Mouse (Mus musculus) CH12.LX (cell line): ENCODE results near the gene Isca2. TPM values are rescaled to one million over a fixed set of nuclear protein-coding genes. Genes with fewer than 3 reads are reported as not detected.

Experiments
- DNase-seq: peaks from one replicate; pipeline ENCODE4 v3.0.0-alpha.2; 2013; ENCODE audit errors: extremely low read depth
- H3K27ac ChIP-seq: 2 replicates; pipeline ENCODE4 v1.5.1; 2012; ENCODE audit warnings: low read depth, mild to moderate bottlenecking, control low read depth, moderate library complexity; ENCODE audit not compliant: insufficient read depth
- H3K27me3 ChIP-seq: replicated peaks from 2 replicates; pipeline ENCODE3; 2012; ENCODE audit warnings: inconsistent platforms
- H3K36me3 ChIP-seq, 2 experiments: replicated peaks in 1 of 2; 2 replicates each; pipeline versions ENCODE3 to v1.6.1; 2012; ENCODE audit warnings: inconsistent platforms in 1 of 2, low read length in 1 of 2, mild to moderate bottlenecking in 1 of 2, mixed read lengths in 1 of 2, moderate library complexity in 1 of 2; ENCODE audit not compliant: control insufficient read depth in 1 of 2, insufficient read depth in 1 of 2
- H3K4me1 ChIP-seq, 2 experiments: 2 replicates each; pipeline ENCODE4 v1.6.1; 2012; ENCODE audit warnings: inconsistent platforms in 1 of 2, moderate library complexity in 1 of 2; ENCODE audit not compliant: insufficient read depth in 2 of 2, control insufficient read depth in 1 of 2
- H3K4me2 ChIP-seq: 2 replicates; pipeline ENCODE4 v1.6.1; 2012; ENCODE audit warnings: low read depth, mild to moderate bottlenecking, control low read depth; ENCODE audit not compliant: poor library complexity, insufficient read depth, severe bottlenecking
- H3K4me3 ChIP-seq, 3 experiments: fragments of 150-350 bp in 1 of 3; sonication (generic) in 1 of 3; replicated peaks in 1 of 3; 2 replicates each; pipeline versions ENCODE3 to v1.5.1; 2011 to 2012; ENCODE audit warnings: low read depth in 2 of 3, low read length in 2 of 3, mild to moderate bottlenecking in 2 of 3, moderate library complexity in 2 of 3, control low read depth in 1 of 3, improper control_type of control experiment in 1 of 3, inconsistent platforms in 1 of 3, mixed read lengths in 1 of 3; ENCODE audit not compliant: poor library complexity in 1 of 3
- H3K79me2 ChIP-seq: replicated peaks from 2 replicates; pipeline ENCODE4 v1.6.1; 2012; ENCODE audit warnings: mild to moderate bottlenecking, moderate library complexity; ENCODE audit not compliant: control insufficient read depth, poor library complexity, insufficient read depth, severe bottlenecking; ENCODE audit errors: extremely low read depth
- H3K9ac ChIP-seq: 2 replicates; pipeline ENCODE4 v1.6.1; 2012; ENCODE audit warnings: low read depth, mild to moderate bottlenecking, control low read depth, moderate library complexity; ENCODE audit not compliant: insufficient read depth
- H3K9me3 ChIP-seq: replicated peaks from 2 replicates; pipeline ENCODE3; 2012; ENCODE audit warnings: low read length, inconsistent platforms, mixed read lengths
- BHLHE40 ChIP-seq: IDR thresholded peaks from 2 replicates; pipeline ENCODE4 v1.6.1; 2011; ENCODE audit warnings: mild to moderate bottlenecking, low read depth, low read length, improper control_type of control experiment
- CHD1 ChIP-seq: IDR thresholded peaks from 2 replicates; pipeline ENCODE4 v1.6.1; 2012; ENCODE audit warnings: low read depth, low read length, improper control_type of control experiment, inconsistent platforms
- CHD2 ChIP-seq: IDR thresholded peaks from 2 replicates; pipeline ENCODE4 v1.6.1; 2011; ENCODE audit warnings: low read length, improper control_type of control experiment
- CTCF ChIP-seq, 2 experiments: IDR thresholded peaks in 1 of 2; conservative IDR thresholded peaks in 1 of 2; 2 replicates each; pipeline ENCODE4 v1.5.1; 2011 to 2012; ENCODE audit warnings: low read depth in 2 of 2, low read length in 2 of 2, improper control_type of control experiment in 1 of 2, inconsistent platforms in 1 of 2, mild to moderate bottlenecking in 1 of 2, moderate library complexity in 1 of 2
- E2F4 ChIP-seq: IDR thresholded peaks from 2 replicates; pipeline ENCODE4 v1.6.1; 2011; ENCODE audit warnings: low read depth, low read length, improper control_type of control experiment; ENCODE audit not compliant: insufficient replicate concordance
- ELF1 ChIP-seq: IDR thresholded peaks from 2 replicates; pipeline ENCODE4 v1.6.1; 2014; ENCODE audit warnings: low read depth, mild to moderate bottlenecking, inconsistent platforms, low read length, improper control_type of control experiment
- EP300 ChIP-seq: IDR thresholded peaks from 2 replicates; pipeline ENCODE4 v1.6.1; 2011; ENCODE audit warnings: low read length, improper control_type of control experiment
- ETS1 ChIP-seq: conservative IDR thresholded peaks from 2 replicates; pipeline ENCODE4 v1.6.1; 2012; ENCODE audit warnings: low read depth, mild to moderate bottlenecking, inconsistent platforms, low read length, improper control_type of control experiment, moderate library complexity
- GABPA ChIP-seq: IDR thresholded peaks from 2 replicates; pipeline ENCODE4 v1.6.1; 2012; ENCODE audit warnings: low read depth, low read length, improper control_type of control experiment, inconsistent platforms; ENCODE audit not compliant: insufficient replicate concordance
- HCFC1 ChIP-seq: IDR thresholded peaks from 2 replicates; pipeline ENCODE4 v1.6.1; 2012; ENCODE audit warnings: low read depth, mild to moderate bottlenecking, inconsistent platforms, low read length, improper control_type of control experiment
- IRF4 ChIP-seq: IDR thresholded peaks from 2 replicates; pipeline ENCODE4 v1.6.1; 2014; ENCODE audit warnings: low read depth, mild to moderate bottlenecking, inconsistent platforms, low read length, improper control_type of control experiment
- JUN ChIP-seq: IDR thresholded peaks from 2 replicates; pipeline ENCODE4 v1.6.1; 2011; ENCODE audit warnings: low read depth, mild to moderate bottlenecking, low read length, improper control_type of control experiment, moderate library complexity; ENCODE audit not compliant: insufficient read depth
- JUND ChIP-seq: conservative IDR thresholded peaks from 2 replicates; pipeline ENCODE4 v1.6.1; 2011; ENCODE audit warnings: low read depth, low read length, improper control_type of control experiment
- KAT2A ChIP-seq: IDR thresholded peaks from 2 replicates; pipeline ENCODE4 v1.6.1; 2012; ENCODE audit warnings: low read length, improper control_type of control experiment, inconsistent platforms; ENCODE audit not compliant: insufficient replicate concordance
- MAFK ChIP-seq: IDR thresholded peaks from 2 replicates; pipeline ENCODE4 v1.6.1; 2011; ENCODE audit warnings: low read length, improper control_type of control experiment; ENCODE audit not compliant: insufficient replicate concordance
- MAX ChIP-seq: IDR thresholded peaks from 2 replicates; pipeline ENCODE4 v1.6.1; 2011; ENCODE audit warnings: low read length, improper control_type of control experiment
- MAZ ChIP-seq: IDR thresholded peaks from 2 replicates; pipeline ENCODE4 v1.6.1; 2012; ENCODE audit warnings: low read depth, mild to moderate bottlenecking, inconsistent platforms, low read length, improper control_type of control experiment, moderate library complexity
- MEF2A ChIP-seq: IDR thresholded peaks from 2 replicates; pipeline ENCODE4 v1.6.1; 2014; ENCODE audit warnings: low read depth, mild to moderate bottlenecking, inconsistent platforms, low read length, improper control_type of control experiment, borderline replicate concordance
- MXI1 ChIP-seq: IDR thresholded peaks from 2 replicates; pipeline ENCODE4 v1.6.1; 2011; ENCODE audit warnings: mild to moderate bottlenecking, low read depth, low read length, improper control_type of control experiment
- MYC ChIP-seq: IDR thresholded peaks from 2 replicates; pipeline ENCODE4 v1.6.1; 2011; ENCODE audit warnings: low read depth, mild to moderate bottlenecking, improper control_type of control experiment, low read length
- NELFE ChIP-seq: IDR thresholded peaks from 2 replicates; pipeline ENCODE4 v1.6.1; 2011; ENCODE audit warnings: low read depth, low read length, improper control_type of control experiment
- NRF1 ChIP-seq: IDR thresholded peaks from 2 replicates; pipeline ENCODE4 v1.6.1; 2014; ENCODE audit warnings: low read depth, mild to moderate bottlenecking, inconsistent platforms, low read length, improper control_type of control experiment, moderate library complexity
- PAX5 ChIP-seq: IDR thresholded peaks from 2 replicates; pipeline ENCODE4 v1.6.1; 2012; ENCODE audit warnings: low read length, inconsistent platforms, mixed read lengths
- POLR2A ChIP-seq: IDR thresholded peaks from 2 replicates; pipeline ENCODE4 v1.6.1; 2011; ENCODE audit warnings: low read depth, mild to moderate bottlenecking, improper control_type of control experiment, low read length
- POLR2AphosphoS2 ChIP-seq: IDR thresholded peaks from 2 replicates; pipeline ENCODE4 v1.6.1; 2011; ENCODE audit warnings: low read depth, low read length, improper control_type of control experiment
- RAD21 ChIP-seq: IDR thresholded peaks from 2 replicates; pipeline ENCODE4 v1.6.1; 2011; ENCODE audit warnings: low read depth, mild to moderate bottlenecking, low read length, improper control_type of control experiment, moderate library complexity
- RCOR1 ChIP-seq: conservative IDR thresholded peaks from 2 replicates; pipeline ENCODE4 v1.6.1; 2012; ENCODE audit warnings: low read depth, mild to moderate bottlenecking, inconsistent platforms, low read length, improper control_type of control experiment
- SIN3A ChIP-seq: IDR thresholded peaks from 2 replicates; pipeline ENCODE4 v1.6.1; 2012; ENCODE audit warnings: low read length, improper control_type of control experiment, inconsistent platforms
- SMC3 ChIP-seq: IDR thresholded peaks from 2 replicates; pipeline ENCODE4 v1.6.1; 2011; ENCODE audit warnings: low read depth, low read length, improper control_type of control experiment
- TBP ChIP-seq: conservative IDR thresholded peaks from 2 replicates; pipeline ENCODE4 v1.6.1; 2011; ENCODE audit warnings: low read depth, low read length, improper control_type of control experiment
- TCF12 ChIP-seq: IDR thresholded peaks from 2 replicates; pipeline ENCODE4 v1.6.1; 2014; ENCODE audit warnings: low read depth, mild to moderate bottlenecking, inconsistent platforms, low read length, improper control_type of control experiment
- UBTF ChIP-seq: IDR thresholded peaks from 2 replicates; pipeline ENCODE4 v1.6.1; 2012; ENCODE audit warnings: low read depth, mild to moderate bottlenecking, inconsistent platforms, low read length, improper control_type of control experiment, moderate library complexity
- USF1 ChIP-seq: IDR thresholded peaks from 2 replicates; pipeline ENCODE4 v1.6.1; 2014; ENCODE audit warnings: low read depth, mild to moderate bottlenecking, inconsistent platforms, low read length, improper control_type of control experiment
- USF2 ChIP-seq: conservative IDR thresholded peaks from 2 replicates; pipeline ENCODE4 v1.6.1; 2011; ENCODE audit warnings: low read depth, low read length, improper control_type of control experiment
- ZC3H11A ChIP-seq: IDR thresholded peaks from 2 replicates; pipeline ENCODE4 v1.6.1; 2012; ENCODE audit warnings: low read depth, mild to moderate bottlenecking, inconsistent platforms, low read length, improper control_type of control experiment
- ZKSCAN1 ChIP-seq: IDR thresholded peaks from 2 replicates; pipeline ENCODE4 v1.6.1; 2012; ENCODE audit warnings: low read depth, inconsistent platforms, low read length, improper control_type of control experiment, borderline replicate concordance
- ZMIZ1 ChIP-seq: IDR thresholded peaks from 2 replicates; pipeline ENCODE4 v1.6.1; 2012; ENCODE audit warnings: low read depth, mild to moderate bottlenecking, inconsistent platforms, low read length, improper control_type of control experiment
- ZNF384 ChIP-seq: IDR thresholded peaks from 2 replicates; pipeline ENCODE4 v1.6.1; 2012; ENCODE audit warnings: low read depth, low read length, improper control_type of control experiment, inconsistent platforms
- dilution Hi-C: fragments of 300-500 bp; cut with MboI; formaldehyde crosslinking; loops from 2 replicates; pipeline ENCODE4 v1.14.3; 2020; ENCODE audit warnings: low sequenced_read_pairs; ENCODE audit not compliant: extremely low pct_unique_long_range_greater_than_20kb, extremely low pct_ligation_motif_present
- in situ Hi-C: fragments of 300-500 bp; cut with MboI; formaldehyde crosslinking; loops from 3 replicates; pipeline ENCODE4 v1.14.3; 2019; ENCODE audit warnings: low sequenced_read_pairs, low pct_ligation_motif_present, low pct_unique_long_range_greater_than_20kb, mixed read lengths
- polyA plus RNA-seq: library from polyadenylated mRNA; unstranded; fragments of >175 nt; gene quantifications from 2 replicates; pipeline ENCODE4 v1.2.1, GENCODE M21; 2012; ENCODE audit warnings: low read depth; ENCODE audit not compliant: insufficient read length
- total RNA-seq, 2 experiments: library from RNA; depleted of rRNA; stranded (reverse); fragments of 300-350 nt in 1 of 2; fragments of >200 nt in 1 of 2; gene quantifications; 2 replicates each; pipeline ENCODE4 v1.2.3; 2012 to 2014

Gene Isca2
- total and polyA plus RNA-seq, 3 experiments: 55.1 to 90.4 (median 59.1) TPM

DNA sequence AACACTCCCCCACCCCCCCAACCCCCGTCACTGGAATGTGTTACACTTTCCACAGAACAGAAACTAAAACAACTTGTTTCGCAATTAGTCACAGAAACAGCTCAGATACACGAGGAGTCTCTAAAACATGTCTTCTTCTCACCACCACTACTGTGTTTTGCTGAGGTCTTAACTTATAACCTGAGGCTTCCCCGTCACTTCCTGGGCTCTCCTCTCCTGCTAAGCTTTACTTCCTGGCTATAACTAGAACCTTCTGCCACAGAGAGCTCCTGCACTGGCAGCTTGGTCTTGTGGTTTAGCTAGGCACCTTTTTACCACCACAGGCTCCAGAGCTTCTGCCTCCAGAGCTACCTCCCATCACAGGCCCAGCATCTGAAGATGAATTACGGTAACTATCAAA is 10.5 kb upstream of the Isca2 start:
- H3K9ac ChIP-seq: no peak overlapping the region
- in situ Hi-C loops (no loop called here), dilution Hi-C loops (no loop called here)
- no peaks in the 10 kb centered on the region for H3K79me2 ChIP-seq
- peaks cover 20 to 60% of the 10 kb centered on the region in 2 experiments for H3K4me1 ChIP-seq
- H3K4me2 ChIP-seq: peak overlapping the region; percentile 51
- H3K36me3 ChIP-seq: peaks cover 27 to 79% of the 10 kb centered on the region in 2 experiments
- no peak for TF ChIP-seq ZC3H11A
- peak; percentile 85 for TF ChIP-seq EP300
- TF ChIP-seq SMC3: no peak
- TF ChIP-seq ELF1: peak; percentile 58
- TF ChIP-seq SIN3A: peak; percentile 74
- TF ChIP-seq MEF2A: peak; percentile 71
- no peak for TF ChIP-seq UBTF
- TF ChIP-seq KAT2A: no peak
- TF ChIP-seq RCOR1: peak; percentile 72; the same call in 1 of the 2 replicates
- TF ChIP-seq CTCF (conservative IDR thresholded peaks at IDR 0.05 in 1 of 2, IDR thresholded peaks at IDR 0.05 in 1 of 2; ENCODE audit: low read depth in 2 of 2, low read length in 2 of 2): no peak
- TF ChIP-seq USF2: no peak
- peak; percentile 80; the same call in 1 of the 2 replicates for TF ChIP-seq MAX
- TF ChIP-seq POLR2A: no peak
- no peak for TF ChIP-seq PAX5
- TF ChIP-seq CHD2: peak; percentile 61; the same call in 1 of the 2 replicates
- no peak for TF ChIP-seq POLR2AphosphoS2
- TF ChIP-seq CHD1: no peak
- TF ChIP-seq E2F4: no peak
- TF ChIP-seq TBP: peak; percentile 69
- peak; percentile 83 for TF ChIP-seq JUND
- TF ChIP-seq GABPA: no peak
- peak; percentile 32; the same call in 1 of the 2 replicates for TF ChIP-seq BHLHE40
- no peak for TF ChIP-seq ZKSCAN1
- peak; percentile 69; the same call in 1 of the 2 replicates for TF ChIP-seq MAZ
- peak; percentile 44; the same call in 1 of the 2 replicates for TF ChIP-seq ZMIZ1
- peak; percentile 56; the same call in 1 of the 2 replicates for TF ChIP-seq MAFK
- no peak for TF ChIP-seq ZNF384
- no peak for TF ChIP-seq TCF12
- TF ChIP-seq ETS1: peak; percentile 85
- no peak for TF ChIP-seq NRF1
- no peak for TF ChIP-seq NELFE
- peak; percentile 73 for TF ChIP-seq JUN
- peak; percentile 50 for TF ChIP-seq HCFC1
- TF ChIP-seq USF1: no peak
- peak; percentile 89 for TF ChIP-seq MYC
- 0 out of 2 replicates have a peak, but pooled peaks have one; percentile 58 for TF ChIP-seq MXI1
- TF ChIP-seq IRF4: peak; percentile 96
- no peak for TF ChIP-seq RAD21
- peak overlapping the region; percentile 72 for H3K27ac ChIP-seq
- no peaks in the 10 kb centered on the region for H3K9me3 ChIP-seq
- H3K27me3 ChIP-seq: no peaks in the 10 kb centered on the region
- H3K4me3 ChIP-seq: peak overlapping the region in 1 of 3 experiments; percentile 1
- DNase-seq: peak; percentile 78
